Mouse (Mus musculus) erythroblast, embryonic 14.5 days (primary cell): ENCODE measurements around the gene Enpp3.
A peak's percentile ranks its signal among the peaks of the same experiment; 100 is the strongest.

Source experiments
- GATA1 ChIP-seq: IDR thresholded peaks from 2 replicates; pipeline ENCODE4 v1.6.1; 2012; ENCODE audit warnings: low read length, inconsistent platforms, mixed read lengths
- TAL1 ChIP-seq: IDR thresholded peaks from 3 replicates; pipeline ENCODE4 v1.6.1; 2012; ENCODE audit warnings: low read length, inconsistent platforms, mixed read lengths

DNA sequence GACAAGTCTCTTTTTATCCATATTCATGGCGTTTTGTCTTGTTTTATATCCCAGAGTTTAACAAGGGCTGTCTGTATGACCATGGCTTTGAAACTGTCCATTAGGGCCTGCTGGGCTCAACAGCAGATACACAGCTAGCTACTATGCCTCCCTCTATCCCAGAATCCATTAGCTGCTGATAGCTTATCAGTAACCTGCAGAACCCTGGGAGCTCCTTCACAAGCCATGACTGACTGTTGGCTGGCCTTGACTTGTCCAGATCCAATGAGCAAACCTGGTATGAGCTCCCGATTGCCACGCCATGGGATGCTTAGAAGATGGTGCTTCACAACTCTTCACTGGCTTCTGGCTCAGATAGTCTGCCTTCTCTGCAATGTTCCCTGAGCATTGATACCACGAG lies 1.8 kb downstream of the Enpp3 start:
- no peak; the same call in 1 of the 2 replicates for TF ChIP-seq GATA1
- 0 out of 3 replicates have a peak, but pooled peaks have one; percentile 13 for TF ChIP-seq TAL1
